Mouse (Mus musculus) spleen, adult 2 months (tissue): ENCODE results near the gene Qrich2.

Experiments used
- CTCF ChIP-seq: fragments of 200-500 bp; IDR thresholded peaks from 2 replicates; pipeline ENCODE4 v1.5.1; 2011; ENCODE audit warnings: mild to moderate bottlenecking, inconsistent platforms; ENCODE audit not compliant: insufficient read depth, insufficient read length, insufficient replicate concordance; ENCODE audit errors: extremely low read depth
- POLR2A ChIP-seq: fragments of 200-500 bp; IDR thresholded peaks from 2 replicates; pipeline ENCODE4 v1.6.1; 2011; ENCODE audit warnings: low read depth, low read length, inconsistent platforms

DNA sequence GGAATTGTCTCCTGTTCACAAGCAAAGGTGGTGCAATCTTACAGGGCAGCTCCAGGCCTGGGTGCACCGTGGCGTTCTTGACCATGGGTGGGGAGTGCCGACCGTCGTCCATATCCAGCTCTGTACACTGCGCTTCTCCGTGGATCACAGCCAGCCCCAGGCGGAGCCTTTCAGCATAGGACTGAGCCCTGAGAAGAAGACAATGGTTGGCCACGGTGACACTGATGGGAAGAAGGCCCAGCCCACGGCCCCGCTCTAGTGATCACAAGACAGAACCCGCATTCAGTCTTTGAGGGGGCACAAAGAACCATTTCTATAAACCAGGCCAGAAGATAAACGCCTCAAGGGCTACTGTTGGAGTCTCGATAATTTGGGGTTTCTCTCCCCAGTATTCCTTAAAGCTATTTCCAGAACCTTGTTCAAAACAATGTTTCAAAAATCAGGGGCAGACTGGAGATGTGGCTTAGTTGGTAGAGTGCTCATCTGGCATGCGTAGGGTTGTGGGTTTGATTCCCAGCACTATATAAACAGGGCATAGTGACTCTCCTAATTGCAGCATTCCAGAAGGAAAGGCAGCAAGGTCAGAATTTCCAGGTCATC is 11.2 kb upstream of the Qrich2 start:
- TF ChIP-seq CTCF (no peak), POLR2A (no peak)
